Mouse (Mus musculus) heart, postnatal 14 days (tissue): Measurements from ENCODE around the gene Itga7. TPM values are rescaled to one million over a fixed set of nuclear protein-coding genes. Genes with fewer than 3 reads are reported as not detected.

Experiments
- DNase-seq, 2 experiments: peaks; one replicate each; pipeline ENCODE4 v3.0.0; 2021 to 2022
- intact Hi-C: fragments of 180-260 bp; cut with DNase I; formaldehyde crosslinking; loops from one replicate; pipeline ENCODE4 v1.15.1; 2025
- long read RNA-seq, 2 experiments: library from polyadenylated mRNA; stranded (forward); transcript quantifications; one replicate each; pipeline ENCODE4 v2.0.0; 2021
- total RNA-seq, 2 experiments: library from RNA; stranded (reverse); gene quantifications; 2 replicates each; pipeline ENCODE4 v1.2.3; 2021

The Itga7 gene
- 100 to 1,000 TPM; 163 to 167 TPM for total RNA-seq
- long read RNA-seq, experiment 1, full-length matches to known transcripts: 119 of 183 reads
- long read RNA-seq, experiment 1, partial matches to known transcripts: 52 of 183 reads
- long read RNA-seq, experiment 1, other reads (novel, unspliced or antisense): 12 of 183 reads
- long read RNA-seq, experiment 2, full-length matches to known transcripts: 144 of 199 reads
- long read RNA-seq, experiment 2, partial matches to known transcripts: 38 of 199 reads
- long read RNA-seq, experiment 2, other reads (novel, unspliced or antisense): 17 of 199 reads

GRCm38 (mm10) chr10:128933574-128933973 is at the start of gene Itga7:
TSS of gene Itga7 (plus strand) at chr10:128933818.
- DNase-seq: peak; percentile 64
- intact Hi-C loops: no loop called here

GRCm38 (mm10) chr10:128888941-128889827 is 44.4 kb upstream of the Itga7 start:
- DNase-seq: no peak
- intact Hi-C loops: no loop called here

GRCm38 (mm10) chr10:128889846-128890245 is 43.8 kb upstream of the Itga7 start:
- no peak for DNase-seq
- intact Hi-C loops: no loop called here

GRCm38 (mm10) chr10:128890383-128891295 is 43.0 kb upstream of the Itga7 start:
- DNase-seq: no peak
- intact Hi-C loops: no loop called here

DNA sequence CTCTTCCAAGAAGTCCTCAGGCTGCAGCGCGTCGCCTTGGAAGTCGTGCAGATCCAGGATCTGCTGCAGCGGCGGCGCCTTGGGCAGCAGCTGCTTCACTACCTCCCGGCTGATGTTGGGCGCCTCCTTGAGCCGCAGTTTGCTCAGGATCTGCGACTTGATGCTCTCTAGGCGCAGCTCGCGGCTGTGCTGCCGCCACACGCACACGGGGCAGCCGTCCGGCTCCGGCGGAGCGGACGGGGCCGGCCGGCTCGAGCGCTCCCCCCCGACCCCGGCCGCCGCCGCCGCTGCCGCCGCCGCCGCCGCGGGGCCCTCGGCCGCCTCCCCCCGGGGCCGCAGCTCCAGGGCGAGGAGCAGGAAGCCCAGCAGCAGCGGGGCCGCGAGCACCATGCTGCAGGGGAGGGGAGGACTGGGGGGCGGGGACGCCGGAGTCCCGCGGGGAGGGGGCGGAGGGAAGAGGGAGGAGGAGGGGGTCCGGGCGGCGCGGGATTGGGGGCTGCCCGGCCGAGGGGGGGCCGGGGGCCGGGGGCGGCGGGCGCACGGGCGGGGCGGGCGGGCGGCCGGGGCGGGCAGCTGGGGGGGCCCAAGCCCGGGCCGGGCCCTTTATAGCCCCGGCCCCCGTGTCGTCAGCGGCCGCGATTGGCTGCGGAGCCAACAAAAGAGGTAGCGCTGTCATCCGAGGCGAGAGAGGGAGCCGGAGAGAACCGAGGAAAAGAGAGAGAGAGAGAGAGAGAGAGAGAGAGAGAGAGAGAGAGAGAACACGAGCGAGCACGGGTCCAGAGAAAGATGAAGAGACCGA is 42.1 kb upstream of the Itga7 start, which contains the start of gene Gdf11:
TSS of gene Gdf11 (minus strand) at position 423 of the 799 bp plus-strand sequence.
- intact Hi-C loops: no loop called here
- peak; percentile 67 to 69 for DNase-seq

DNA sequence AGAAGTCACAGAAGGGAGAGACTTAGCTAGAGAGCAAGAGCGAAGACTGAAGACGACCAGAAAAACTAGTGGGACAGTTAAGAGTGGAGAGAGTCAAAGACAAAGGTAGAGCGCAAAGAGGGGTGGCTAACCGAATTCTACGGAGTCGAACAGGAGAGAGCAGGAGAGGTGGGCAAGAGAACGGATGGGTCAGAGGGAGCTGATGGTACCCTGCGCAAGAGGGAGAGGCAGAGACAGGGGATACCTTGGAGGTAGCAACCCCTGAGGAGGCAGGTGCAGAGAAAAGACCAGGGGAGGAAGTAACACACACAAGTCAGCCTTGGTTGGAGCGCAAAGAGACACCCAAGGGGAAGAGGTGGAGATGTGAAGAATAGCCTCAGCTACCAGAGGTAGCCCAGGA is 41.4 kb upstream of the Itga7 start:
- no peak for DNase-seq
- intact Hi-C loops: no loop called here

- intact Hi-C loops: loop anchor here (1.0 to 2.0 kb wide), 2 partner anchors 50 to 165 kb away; no protein-coding TSS in a partner anchor
- DNase-seq: peak; percentile 65 to 85
Observed at GRCm38 (mm10) chr10:128895437-128895836, 38.2 kb upstream of the Itga7 start.

GRCm38 (mm10) chr10:128895952-128896693 is 37.5 kb upstream of the Itga7 start:
- no peak for DNase-seq
- intact Hi-C loops: loop anchor here (1.0 to 2.0 kb wide), 2 partner anchors 51 to 165 kb away; no protein-coding TSS in a partner anchor

DNA sequence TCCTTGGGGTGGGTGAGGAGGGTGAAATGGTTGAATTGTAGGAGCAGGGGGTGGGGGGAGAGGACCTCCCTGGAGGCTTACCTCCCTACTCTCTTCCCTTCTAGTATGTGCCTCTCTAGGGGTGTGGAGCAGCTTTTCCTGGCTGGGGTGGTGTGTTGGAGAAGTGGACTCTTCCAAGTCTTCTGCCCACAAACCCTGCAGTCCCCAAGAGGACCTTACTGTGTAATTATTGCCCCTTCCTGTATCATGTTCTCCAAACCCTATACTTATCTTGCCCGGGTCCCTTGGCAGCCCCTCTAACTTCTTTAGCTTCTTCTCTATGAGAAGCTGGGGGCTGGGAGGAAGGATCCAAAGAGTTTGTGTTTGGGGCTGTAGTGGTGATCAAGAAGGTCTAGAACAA is 36.8 kb upstream of the Itga7 start:
- no peak for DNase-seq
- intact Hi-C loops: no loop called here

DNA sequence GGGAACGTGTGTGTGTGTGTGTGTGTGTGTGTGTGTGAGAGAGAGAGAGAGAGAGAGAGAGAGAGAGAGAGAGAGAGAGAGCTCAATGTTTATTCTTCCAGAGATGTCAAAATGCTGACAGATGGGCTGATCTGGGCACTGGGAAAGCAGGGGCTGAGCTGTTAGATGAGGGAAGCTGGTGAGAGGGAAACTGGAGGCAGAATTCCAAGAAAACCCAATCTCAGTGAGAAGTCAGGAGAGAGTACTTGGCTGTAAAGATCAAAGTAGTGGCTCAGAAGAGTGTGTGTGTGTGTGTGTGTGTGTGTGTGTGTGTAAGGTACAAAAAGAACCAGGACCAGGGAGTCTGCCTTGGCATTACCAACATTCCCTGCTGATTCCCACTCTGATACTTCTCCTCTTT is 36.1 kb upstream of the Itga7 start:
- intact Hi-C loops: no loop called here
- no peak for DNase-seq

DNA sequence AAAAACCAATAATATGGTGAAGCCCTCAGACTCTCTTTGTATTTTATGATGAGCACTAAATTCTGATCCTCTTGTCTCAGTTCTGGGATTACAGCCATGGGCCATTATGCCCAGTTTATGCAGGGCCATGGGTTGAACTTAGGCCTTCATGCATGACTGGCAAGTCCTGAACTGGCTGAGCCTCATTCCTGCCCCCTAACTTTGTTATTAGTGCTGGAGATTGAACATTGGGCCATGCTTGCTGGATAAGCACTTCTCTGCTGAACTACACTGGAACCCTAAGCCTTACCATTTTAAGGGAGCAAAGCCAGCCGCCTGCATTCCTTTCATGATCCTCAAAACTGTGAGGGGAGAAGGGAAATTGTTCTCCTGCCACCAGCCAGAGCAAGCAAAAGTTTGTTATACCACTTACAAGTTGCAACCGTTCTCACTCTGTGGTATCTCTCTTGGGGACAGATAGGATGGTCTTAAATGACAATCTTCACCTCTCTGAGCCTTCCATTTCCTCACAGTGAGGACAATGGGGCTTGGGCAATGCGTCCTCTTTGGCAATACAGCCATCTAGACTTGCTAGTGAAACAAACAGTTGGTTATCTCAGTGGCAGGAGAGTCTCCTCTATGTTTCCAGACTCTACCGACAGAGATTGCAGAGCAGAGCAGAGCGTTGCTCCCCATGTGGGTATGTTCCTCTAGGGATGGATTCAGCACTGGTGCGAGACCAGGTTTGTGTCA is 33.7 kb upstream of the Itga7 start:
- DNase-seq: no peak
- intact Hi-C loops: no loop called here

GRCm38 (mm10) chr10:128900698-128901097 is 32.9 kb upstream of the Itga7 start, which contains the start of gene Cd63:
TSS of gene Cd63 (plus strand) at chr10:128900989.
- intact Hi-C loops: no loop called here

GRCm38 (mm10) chr10:128901409-128901808 is 32.2 kb upstream of the Itga7 start:
- intact Hi-C loops: no loop called here
- DNase-seq: no peak

More at GRCm38 (mm10) chr10:128900698-128901097, 32.9 kb upstream of the Itga7 start, which contains the start of gene Cd63:
- DNase-seq: no peak

DNA sequence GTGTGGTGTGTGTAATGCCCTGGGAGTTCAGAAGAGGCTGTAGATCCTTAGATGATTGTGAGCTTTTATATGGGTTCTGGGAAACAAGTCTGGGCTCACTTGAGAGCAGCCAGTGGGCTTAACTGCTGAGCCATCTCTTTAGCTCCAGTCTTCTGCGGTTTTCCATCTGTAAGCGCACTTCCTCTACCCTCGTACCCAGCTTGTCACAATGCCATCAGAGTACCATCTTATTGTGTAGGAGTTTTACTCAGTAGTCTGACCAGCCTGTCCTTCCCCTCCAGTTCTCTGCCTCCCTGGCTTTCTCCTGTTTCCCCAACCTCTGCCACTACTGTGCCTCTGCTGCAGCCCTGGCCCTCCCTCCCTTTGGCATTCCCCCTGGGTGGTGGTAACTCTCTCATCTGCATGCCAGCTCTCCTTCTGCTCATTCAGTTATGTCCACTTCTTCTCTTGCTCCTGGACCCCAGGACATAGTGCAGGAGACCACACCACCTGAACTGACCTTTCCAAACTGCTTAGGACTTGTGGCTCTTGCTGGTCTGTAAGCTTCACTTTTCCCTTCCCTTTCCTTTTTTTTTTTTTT is 31.1 kb upstream of the Itga7 start:
- intact Hi-C loops: no loop called here
- DNase-seq: no peak

- DNase-seq: no peak
- intact Hi-C loops: no loop called here
Observed at GRCm38 (mm10) chr10:128904812-128905211, 28.8 kb upstream of the Itga7 start.

DNA sequence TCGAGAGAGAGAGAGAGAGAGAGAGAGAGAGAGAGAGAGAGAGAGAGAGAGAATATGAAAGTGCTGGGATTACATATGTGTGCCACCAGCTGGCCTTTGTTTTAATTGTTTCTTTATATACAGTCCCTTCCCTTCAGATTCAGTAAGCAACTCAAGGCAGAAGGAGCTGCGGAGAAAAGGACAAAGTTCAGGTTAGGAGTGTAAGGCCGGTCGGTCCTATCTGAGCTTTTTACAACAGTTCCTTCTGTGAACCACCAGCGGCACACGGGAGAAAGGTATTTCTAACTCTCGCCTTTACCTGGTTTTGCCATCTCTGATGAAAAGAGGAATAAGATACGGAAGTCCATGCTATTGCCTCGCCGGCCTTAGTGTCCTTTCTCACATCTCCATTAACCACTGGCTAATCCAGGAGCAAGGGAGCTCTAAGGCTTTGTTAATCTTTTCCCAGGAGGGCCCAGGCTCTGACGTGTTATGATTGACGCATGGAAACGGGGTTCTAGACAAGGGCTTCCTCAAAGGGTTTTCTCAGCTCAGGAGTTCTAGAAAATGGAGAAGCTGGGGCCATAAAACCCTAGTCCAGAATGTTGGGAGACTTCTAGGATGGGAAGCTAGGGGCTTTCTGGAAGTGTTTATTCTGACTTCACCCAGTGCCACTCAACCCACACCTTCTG is 24.7 kb upstream of the Itga7 start:
- intact Hi-C loops: no loop called here
- no peak for DNase-seq

- peak; percentile 88 to 89 for DNase-seq
- intact Hi-C loops: no loop called here
Observed at GRCm38 (mm10) chr10:128909567-128910028, 24.0 kb upstream of the Itga7 start.
